Mouse (Mus musculus) erythroblast, embryonic 14.5 days (primary cell): ENCODE data around the gene Stab2. TPM values are rescaled to one million over a fixed set of nuclear protein-coding genes. Genes with fewer than 3 reads are reported as not detected.

Experiments
- H3K27me3 ChIP-seq: 2 replicates; pipeline ENCODE4 v1.6.1; 2012; ENCODE audit warnings: inconsistent platforms; ENCODE audit not compliant: control insufficient read depth
- H3K36me3 ChIP-seq: 2 replicates; pipeline ENCODE4 v1.6.1; 2012; ENCODE audit warnings: mild to moderate bottlenecking, inconsistent platforms; ENCODE audit not compliant: control insufficient read depth
- H3K4me1 ChIP-seq: 2 replicates; pipeline ENCODE4 v1.6.1; 2012; ENCODE audit warnings: inconsistent platforms; ENCODE audit not compliant: control insufficient read depth
- H3K4me3 ChIP-seq: replicated peaks from 2 replicates; pipeline ENCODE3; 2012; ENCODE audit warnings: moderate library complexity, mild to moderate bottlenecking, inconsistent platforms
- H3K9me3 ChIP-seq: 2 replicates; pipeline ENCODE4 v1.6.1; 2012; ENCODE audit warnings: low read length, inconsistent platforms, mixed read lengths; ENCODE audit not compliant: control insufficient read depth
- GATA1 ChIP-seq: IDR thresholded peaks from 2 replicates; pipeline ENCODE4 v1.6.1; 2012; ENCODE audit warnings: low read length, inconsistent platforms, mixed read lengths
- TAL1 ChIP-seq: IDR thresholded peaks from 3 replicates; pipeline ENCODE4 v1.6.1; 2012; ENCODE audit warnings: low read length, inconsistent platforms, mixed read lengths
- polyA plus RNA-seq: library from polyadenylated mRNA; stranded (reverse); fragments of >175 nt; gene quantifications from 2 replicates; pipeline ENCODE4 v1.2.3, GENCODE M21; 2012

Gene Stab2
- polyA plus RNA-seq, 1 experiment = 0.06 TPM

DNA sequence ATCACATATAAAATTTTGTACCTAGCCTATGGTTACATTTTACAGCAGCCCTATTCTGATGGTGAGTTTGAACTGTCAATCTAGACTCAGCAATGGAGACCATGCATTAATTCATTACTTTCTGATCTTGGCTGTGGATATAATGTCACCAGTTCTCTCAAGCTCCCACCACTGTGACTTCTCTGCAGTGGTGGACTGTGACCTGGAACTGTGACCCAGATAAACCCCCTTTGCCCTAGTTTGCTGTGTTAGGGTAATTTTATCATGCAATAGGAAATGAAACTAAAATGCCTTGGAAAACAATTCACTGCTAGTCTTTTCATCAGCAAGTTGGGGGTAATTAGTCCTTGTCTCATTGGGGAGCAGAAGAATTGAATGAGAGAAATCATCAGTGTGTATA is 126.4 kb downstream of the Stab2 start:
- H3K4me3 ChIP-seq = no peak overlapping the region
- no peak for TF ChIP-seq GATA1
- TF ChIP-seq TAL1 = no peak
- H3K4me1 ChIP-seq = no peaks in the 10 kb centered on the region
- no peaks in the 10 kb centered on the region for H3K36me3 ChIP-seq
- H3K27me3 ChIP-seq = no peaks in the 10 kb centered on the region
- H3K9me3 ChIP-seq = no peaks in the 10 kb centered on the region

DNA sequence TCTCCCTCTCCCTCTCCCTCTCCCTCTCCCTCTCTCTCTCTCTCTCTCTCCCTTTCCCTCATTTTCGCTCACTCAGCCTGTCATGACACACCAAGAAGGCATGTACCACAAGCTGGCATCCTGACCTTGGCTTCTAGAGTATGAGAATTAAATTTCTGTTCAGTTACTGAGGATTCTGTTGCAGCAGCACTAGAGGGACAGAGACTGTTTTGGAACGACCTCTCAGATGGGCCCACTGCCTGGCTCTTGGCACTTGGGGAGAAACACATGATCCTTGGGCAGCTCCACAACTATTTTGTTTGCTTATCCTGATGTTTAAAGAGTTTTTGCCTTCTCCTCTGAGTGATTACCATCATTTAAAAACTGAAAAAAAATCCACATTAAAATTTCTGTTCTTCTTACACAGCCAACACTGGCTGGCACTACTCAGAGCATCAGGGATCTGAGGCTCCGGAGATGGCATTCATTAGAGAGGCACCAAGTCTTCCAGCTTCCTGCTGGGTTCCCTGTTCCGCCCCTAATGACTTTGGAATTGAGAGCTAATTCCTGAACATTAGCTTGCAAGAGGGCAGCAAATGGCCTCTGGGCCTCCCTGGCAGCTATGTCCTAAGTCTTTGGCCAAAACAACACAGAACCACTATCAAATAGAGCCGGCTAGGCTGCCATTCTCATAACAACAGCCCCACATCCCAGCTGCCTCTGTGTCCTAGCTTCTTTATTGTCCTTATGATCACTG is 127.6 kb downstream of the Stab2 start:
- H3K27me3 ChIP-seq = no peaks in the 10 kb centered on the region
- H3K4me1 ChIP-seq = no peaks in the 10 kb centered on the region
- TF ChIP-seq TAL1 (no peak), GATA1 (no peak)
- no peak overlapping the region for H3K4me3 ChIP-seq
- no peaks in the 10 kb centered on the region for H3K9me3 ChIP-seq
- H3K36me3 ChIP-seq = no peaks in the 10 kb centered on the region

DNA sequence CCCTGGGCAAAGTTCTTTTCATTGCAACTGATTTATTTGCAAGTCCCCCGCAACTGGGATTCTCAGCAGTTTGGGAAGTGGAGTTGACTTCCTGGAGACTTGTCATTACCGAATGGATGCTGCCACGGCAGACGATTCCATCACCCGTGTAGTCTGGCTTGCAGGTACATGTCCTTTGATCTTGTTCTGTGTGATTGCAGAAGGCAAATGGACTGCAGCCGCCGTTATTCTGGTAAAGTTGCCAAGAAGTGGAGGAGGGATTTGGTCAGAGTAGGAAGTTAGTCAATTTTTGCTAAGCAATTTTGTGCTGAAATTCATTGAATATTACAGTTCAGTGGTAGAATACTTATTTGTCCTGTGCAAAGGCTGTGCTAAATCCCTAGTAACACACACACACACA is 129.1 kb downstream of the Stab2 start:
- no peaks in the 10 kb centered on the region for H3K27me3 ChIP-seq
- TF ChIP-seq TAL1 (no peak), GATA1 (no peak)
- no peaks in the 10 kb centered on the region for H3K4me1 ChIP-seq
- no peaks in the 10 kb centered on the region for H3K9me3 ChIP-seq
- no peak overlapping the region for H3K4me3 ChIP-seq
- H3K36me3 ChIP-seq = no peaks in the 10 kb centered on the region

DNA sequence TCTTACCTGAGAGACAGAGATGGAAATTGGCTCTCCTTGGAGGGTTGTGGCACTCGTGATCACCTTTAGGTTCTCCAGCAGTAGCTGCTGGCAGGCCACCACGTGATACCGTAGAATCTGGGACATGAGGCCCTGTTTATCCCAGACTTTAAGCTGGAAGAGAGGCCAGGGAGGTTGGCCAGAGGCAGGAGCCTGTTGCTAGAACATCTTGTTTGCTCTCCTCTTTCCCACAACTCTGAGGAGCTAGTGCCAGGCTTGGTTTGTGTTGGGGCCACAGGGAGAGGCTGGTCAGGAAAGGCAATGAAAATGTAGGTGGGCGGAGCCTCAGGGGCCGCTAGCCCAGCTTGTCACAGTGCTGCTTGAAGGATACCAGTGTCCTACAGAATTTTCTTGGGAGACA is 135.2 kb downstream of the Stab2 start:
- Histone ChIP-seq H3K36me3 (no peaks in the 10 kb centered on the region; the same call in 1 of the 2 replicates), H3K4me3 (no peak overlapping the region)
- TF ChIP-seq GATA1 = no peak
- TF ChIP-seq TAL1 = no peak

DNA sequence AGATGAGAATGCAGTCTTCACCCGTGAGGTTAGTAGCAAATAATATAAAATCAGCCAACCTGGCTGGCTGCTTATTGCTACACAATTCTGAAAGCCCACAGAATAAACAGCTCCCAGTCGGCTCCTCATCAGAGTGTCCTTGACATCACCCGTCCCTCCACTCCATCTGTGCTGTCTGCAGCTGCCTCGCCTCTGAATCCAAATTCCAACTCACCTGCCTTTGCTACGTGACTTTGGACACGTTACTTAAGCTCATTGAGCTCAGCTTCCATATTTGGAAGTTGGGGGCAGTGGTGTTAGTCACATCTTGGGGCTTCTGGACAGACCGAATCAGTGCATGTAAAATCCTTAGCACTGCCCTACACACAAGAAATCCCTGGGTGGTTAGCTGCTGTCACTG is 135.7 kb downstream of the Stab2 start:
- no peaks in the 10 kb centered on the region for H3K9me3 ChIP-seq
- no peaks in the 10 kb centered on the region for H3K27me3 ChIP-seq
- no peaks in the 10 kb centered on the region for H3K4me1 ChIP-seq
- TF ChIP-seq TAL1 = no peak
- H3K4me3 ChIP-seq = no peak overlapping the region
- no peaks in the 10 kb centered on the region; the same call in 1 of the 2 replicates for H3K36me3 ChIP-seq

More for the DNA sequence above, 135.2 kb downstream of the Stab2 start:
- H3K9me3 ChIP-seq = no peaks in the 10 kb centered on the region
- no peaks in the 10 kb centered on the region for H3K27me3 ChIP-seq
- H3K4me1 ChIP-seq = no peaks in the 10 kb centered on the region

DNA sequence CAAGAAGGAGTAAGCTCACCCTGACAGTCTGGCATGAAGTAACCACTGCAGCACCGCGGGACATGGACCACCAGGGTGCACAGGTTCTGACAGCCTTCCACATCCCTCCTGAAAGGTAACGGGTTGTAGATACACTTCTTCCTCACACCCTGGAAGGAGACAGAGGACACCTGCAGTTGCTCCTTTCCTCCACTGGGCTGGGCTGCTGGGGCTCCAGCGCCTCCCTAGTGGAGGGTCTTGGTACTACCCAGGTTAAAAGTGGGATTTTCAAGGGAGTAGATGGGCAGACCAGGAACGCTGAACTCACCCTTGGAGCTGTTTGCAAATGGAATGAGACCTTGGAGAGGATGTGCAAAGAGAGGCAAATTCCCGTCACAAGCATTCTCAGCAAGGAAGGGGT is 144.4 kb downstream of the Stab2 start:
- no peak overlapping the region for H3K4me3 ChIP-seq
- no peak for TF ChIP-seq GATA1
- TF ChIP-seq TAL1 = no peak
- H3K9me3 ChIP-seq = peaks cover 2% of the 10 kb centered on the region; the same call in 1 of the 2 replicates

DNA sequence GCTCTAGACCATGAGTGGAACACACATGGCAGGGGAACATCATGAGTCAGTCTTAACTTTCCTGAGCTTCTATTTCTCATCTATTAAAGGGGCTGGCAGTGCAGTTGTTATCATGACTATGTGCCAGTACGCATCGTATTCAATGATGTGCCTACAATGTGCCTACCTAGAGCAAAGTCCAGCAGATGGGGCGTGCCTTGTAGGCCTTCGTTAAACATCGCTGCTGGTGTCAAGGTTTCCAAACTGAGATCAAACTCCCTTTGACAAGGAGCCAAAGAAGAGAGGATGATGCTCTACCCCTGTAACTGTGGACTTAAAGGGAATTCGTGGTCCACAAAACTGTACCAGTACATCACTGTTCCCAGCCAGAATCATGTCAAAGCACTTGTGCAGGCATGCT is 145.3 kb downstream of the Stab2 start:
- Histone ChIP-seq H3K4me3 (no peak overlapping the region), H3K9me3 (peaks cover 2% of the 10 kb centered on the region; the same call in 1 of the 2 replicates), H3K36me3 (no peaks in the 10 kb centered on the region), H3K27me3 (no peaks in the 10 kb centered on the region), H3K4me1 (no peaks in the 10 kb centered on the region)
- TF ChIP-seq TAL1 (no peak), GATA1 (no peak)

More for the DNA sequence above, 144.4 kb downstream of the Stab2 start:
- Histone ChIP-seq H3K27me3 (no peaks in the 10 kb centered on the region), H3K36me3 (no peaks in the 10 kb centered on the region; the same call in 1 of the 2 replicates), H3K4me1 (no peaks in the 10 kb centered on the region)

DNA sequence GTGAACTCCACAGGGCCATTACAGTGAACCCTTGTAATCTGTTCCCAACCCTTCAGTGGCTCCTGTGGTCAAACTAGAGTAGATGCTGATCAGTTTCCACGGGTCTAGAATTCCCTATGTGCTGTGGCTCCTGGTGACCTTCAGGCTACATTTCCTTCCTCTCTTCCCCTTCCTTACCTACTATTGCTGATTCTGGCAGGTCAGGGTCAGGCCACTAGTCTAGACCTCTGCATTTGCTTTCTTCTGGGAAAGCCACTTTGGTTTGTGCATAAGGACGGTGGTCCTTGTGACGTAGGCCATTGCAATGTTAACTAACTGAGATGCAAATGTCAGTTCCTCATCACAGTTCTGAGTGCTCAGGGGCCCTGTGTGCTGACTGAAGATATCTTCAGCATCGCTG is 147.4 kb downstream of the Stab2 start:
- Histone ChIP-seq H3K9me3 (peaks cover 2% of the 10 kb centered on the region; the same call in 1 of the 2 replicates), H3K27me3 (no peaks in the 10 kb centered on the region), H3K4me3 (no peak overlapping the region), H3K4me1 (no peaks in the 10 kb centered on the region), H3K36me3 (no peaks in the 10 kb centered on the region)
- TF ChIP-seq GATA1 = no peak
- no peak for TF ChIP-seq TAL1

DNA sequence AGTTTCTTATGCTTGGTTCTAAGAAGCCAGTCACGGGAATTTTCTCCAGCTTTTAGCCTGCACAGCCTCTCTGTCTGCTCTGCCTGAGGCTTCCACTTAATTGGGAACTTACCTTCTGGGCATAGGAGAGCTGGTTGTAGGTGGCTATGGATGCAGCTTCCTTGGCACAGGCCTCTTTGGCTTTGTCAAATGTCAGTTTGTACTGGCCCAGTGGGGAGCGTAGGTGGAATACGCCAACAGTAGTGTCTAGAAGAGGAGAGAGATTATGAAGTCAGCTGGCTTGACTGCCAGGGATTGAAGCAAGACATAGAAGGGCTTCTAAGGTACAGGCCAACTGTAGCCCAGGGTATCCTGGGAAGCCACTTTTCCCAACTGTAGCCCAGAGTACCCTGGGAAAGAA is 154.4 kb downstream of the Stab2 start:
- H3K4me1 ChIP-seq = no peaks in the 10 kb centered on the region
- H3K36me3 ChIP-seq = no peaks in the 10 kb centered on the region
- H3K4me3 ChIP-seq = no peak overlapping the region
- no peaks in the 10 kb centered on the region for H3K27me3 ChIP-seq
- TF ChIP-seq TAL1 (no peak), GATA1 (no peak)
- no peaks in the 10 kb centered on the region for H3K9me3 ChIP-seq

DNA sequence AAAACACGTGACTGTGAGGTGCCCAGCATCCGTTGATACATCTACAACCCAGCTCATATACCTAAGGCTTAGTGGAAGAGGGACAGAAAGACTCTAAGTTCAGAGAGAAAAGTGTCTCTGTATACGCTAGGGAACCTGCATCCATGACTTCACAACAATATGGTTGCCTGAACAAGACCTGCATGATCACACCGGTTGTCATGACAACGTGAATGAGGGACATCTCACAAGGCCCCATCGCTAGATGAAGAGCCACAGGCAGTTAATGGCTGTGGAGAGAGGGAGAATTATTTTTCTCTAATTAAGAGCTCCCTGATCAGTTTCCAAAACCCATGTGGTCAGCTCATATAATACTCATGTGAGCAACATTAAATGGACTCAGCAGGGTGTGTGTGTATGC is 155.7 kb downstream of the Stab2 start:
- no peaks in the 10 kb centered on the region for H3K4me1 ChIP-seq
- TF ChIP-seq GATA1 (no peak), TAL1 (no peak)
- no peak overlapping the region for H3K4me3 ChIP-seq
- H3K9me3 ChIP-seq = no peaks in the 10 kb centered on the region
- H3K36me3 ChIP-seq = no peaks in the 10 kb centered on the region
- no peaks in the 10 kb centered on the region for H3K27me3 ChIP-seq
